Mouse (Mus musculus) liver, postnatal 0 days (tissue): Measurements from ENCODE around the gene Parp9.

Source experiments
- CTCF ChIP-seq: sonication (generic); IDR thresholded peaks from 2 replicates; pipeline ENCODE4 v1.5.1; 2016; ENCODE audit warnings: antibody characterized with exemption, low read depth
- EP300 ChIP-seq: IDR thresholded peaks from 2 replicates; pipeline ENCODE4 v1.6.1; 2016; ENCODE audit warnings: antibody characterized with exemption, low read depth, mild to moderate bottlenecking

DNA sequence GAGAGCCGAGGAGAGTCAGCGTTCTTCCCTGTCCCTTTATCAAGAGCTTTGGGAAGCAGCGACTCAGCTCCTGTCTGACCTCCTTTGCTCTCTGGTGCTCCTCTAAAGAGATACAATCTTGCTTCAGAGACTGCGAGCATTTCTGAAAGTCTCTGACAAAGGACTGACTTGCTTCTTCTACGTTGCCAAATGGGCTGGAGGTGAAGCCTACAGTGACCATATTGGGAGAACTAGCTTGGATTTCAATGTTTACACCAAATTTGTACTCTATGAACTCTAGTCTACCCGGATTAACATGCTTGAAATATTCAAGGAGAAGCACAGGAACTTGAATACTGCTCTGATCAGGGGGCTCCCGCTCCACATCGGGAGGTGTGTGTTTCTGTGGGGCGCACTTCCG lies 5.1 kb upstream of the Parp9 start:
- TF ChIP-seq CTCF (no peak), EP300 (no peak)
